Mouse (Mus musculus) cortical plate, adult 2 months (tissue): ENCODE results near the gene Mib2.

Experiments used
- CTCF ChIP-seq: fragments of 200-500 bp; IDR thresholded peaks from 2 replicates; pipeline ENCODE4 v1.5.1; 2011; ENCODE audit warnings: mild to moderate bottlenecking, control low read depth, low read length; ENCODE audit not compliant: insufficient read depth; ENCODE audit errors: extremely low read depth
- POLR2A ChIP-seq: fragments of 200-500 bp; IDR thresholded peaks from 2 replicates; pipeline ENCODE4 v1.6.1; 2011; ENCODE audit warnings: mild to moderate bottlenecking, low read length, control low read depth; ENCODE audit not compliant: insufficient read depth; ENCODE audit errors: extremely low read depth

GRCm38 (mm10) chr4:155649355-155649754 lies 19.6 kb downstream of the Mib2 start:
- TF ChIP-seq CTCF: no peak
- TF ChIP-seq POLR2A: no peak
